Mouse (Mus musculus) myocyte (in vitro differentiated cells): ENCODE results near the gene Cck. TPM values are rescaled to one million over a fixed set of nuclear protein-coding genes. Genes with fewer than 3 reads are reported as not detected.
"Not testable (repeated sequence)": the region's sequence is repeated elsewhere in the genome, so short reads cannot be mapped to it uniquely, and the experiment has no call there.

Experiments
- H3K27me3 ChIP-seq: one replicate; pipeline ENCODE4 v1.6.1; 2011; ENCODE audit not compliant: control insufficient read depth, insufficient read depth, insufficient read length
- H3K36me3 ChIP-seq: one replicate; pipeline ENCODE4 v1.6.1; 2011; ENCODE audit not compliant: control insufficient read depth, insufficient read depth
- H3K4me2 ChIP-seq: one replicate; pipeline ENCODE4 v1.6.1; 2011; ENCODE audit warnings: low read depth, control low read depth
- H3K4me3 ChIP-seq: one replicate; pipeline ENCODE4 v1.5.1; 2011; ENCODE audit warnings: mild to moderate bottlenecking, control low read depth, moderate library complexity
- H3K79me2 ChIP-seq: one replicate; pipeline ENCODE4 v1.6.1; 2011; ENCODE audit not compliant: control insufficient read depth, insufficient read depth
- H3ac ChIP-seq: one replicate; pipeline ENCODE4 v1.6.1; 2011; ENCODE audit not compliant: control insufficient read depth, insufficient read length
- CEBPB ChIP-seq: IDR thresholded peaks from 2 replicates; pipeline ENCODE4 v1.6.1; 2011; ENCODE audit warnings: mild to moderate bottlenecking, moderate library complexity; ENCODE audit not compliant: poor library complexity, insufficient read depth, severe bottlenecking
- E2F4 ChIP-seq: IDR thresholded peaks from one replicate; pipeline ENCODE4 v1.6.1; 2011; ENCODE audit warnings: mild to moderate bottlenecking, control low read depth, moderate library complexity; ENCODE audit not compliant: insufficient read depth
- MAX ChIP-seq: IDR thresholded peaks from one replicate; pipeline ENCODE4 v1.6.1; 2011; ENCODE audit warnings: low read depth, mild to moderate bottlenecking, control low read depth
- MYOD1 ChIP-seq, 3 experiments: IDR thresholded peaks; one replicate each; pipeline ENCODE4 v1.6.1; 2011; ENCODE audit warnings: control low read depth in 2 of 3, low read depth in 2 of 3, mild to moderate bottlenecking in 2 of 3, moderate library complexity in 1 of 3; ENCODE audit not compliant: insufficient read length in 2 of 3, control insufficient read depth in 1 of 3
- MYOG ChIP-seq, 3 experiments: IDR thresholded peaks; one replicate each; pipeline ENCODE4 v1.6.1; 2011; ENCODE audit warnings: control low read depth in 2 of 3, low read depth in 2 of 3, mild to moderate bottlenecking in 2 of 3; ENCODE audit not compliant: insufficient read length in 2 of 3, control insufficient read depth in 1 of 3, insufficient read depth in 1 of 3
- POLR2A ChIP-seq: IDR thresholded peaks from one replicate; pipeline ENCODE4 v1.6.1; 2011; ENCODE audit warnings: low read depth, mild to moderate bottlenecking, control low read depth, moderate library complexity; ENCODE audit not compliant: insufficient read length
- POLR2AphosphoS2 ChIP-seq: IDR thresholded peaks from one replicate; pipeline ENCODE4 v1.6.1; 2011; ENCODE audit warnings: low read depth, control low read depth; ENCODE audit not compliant: insufficient read length
- REST ChIP-seq: IDR thresholded peaks from one replicate; pipeline ENCODE4 v1.6.1; 2011; ENCODE audit warnings: mild to moderate bottlenecking, control low read depth, moderate library complexity; ENCODE audit not compliant: insufficient read depth, insufficient read length
- SRF ChIP-seq: IDR thresholded peaks from one replicate; pipeline ENCODE4 v1.6.1; 2011; ENCODE audit warnings: low read depth; ENCODE audit not compliant: control insufficient read depth, insufficient read length
- TCF12 ChIP-seq: IDR thresholded peaks from one replicate; pipeline ENCODE4 v1.6.1; 2011; ENCODE audit warnings: mild to moderate bottlenecking, control low read depth; ENCODE audit not compliant: poor library complexity, insufficient read depth, severe bottlenecking
- TCF3 ChIP-seq: IDR thresholded peaks from one replicate; pipeline ENCODE4 v1.6.1; 2011; ENCODE audit warnings: low read depth, control low read depth; ENCODE audit not compliant: insufficient read length
- USF1 ChIP-seq: IDR thresholded peaks from one replicate; pipeline ENCODE4 v1.6.1; 2011; ENCODE audit warnings: low read depth, mild to moderate bottlenecking, control low read depth, moderate library complexity
- polyA plus RNA-seq: library from polyadenylated mRNA; unstranded; fragments of >200 nt; fragmentation: generic; extraction: Trizol; gene quantifications from one replicate; pipeline ENCODE4 v1.2.1, GENCODE M21; 2012; ENCODE audit warnings: missing spikeins

Gene Cck
- polyA plus RNA-seq, 1 experiment: 0.10 TPM

DNA sequence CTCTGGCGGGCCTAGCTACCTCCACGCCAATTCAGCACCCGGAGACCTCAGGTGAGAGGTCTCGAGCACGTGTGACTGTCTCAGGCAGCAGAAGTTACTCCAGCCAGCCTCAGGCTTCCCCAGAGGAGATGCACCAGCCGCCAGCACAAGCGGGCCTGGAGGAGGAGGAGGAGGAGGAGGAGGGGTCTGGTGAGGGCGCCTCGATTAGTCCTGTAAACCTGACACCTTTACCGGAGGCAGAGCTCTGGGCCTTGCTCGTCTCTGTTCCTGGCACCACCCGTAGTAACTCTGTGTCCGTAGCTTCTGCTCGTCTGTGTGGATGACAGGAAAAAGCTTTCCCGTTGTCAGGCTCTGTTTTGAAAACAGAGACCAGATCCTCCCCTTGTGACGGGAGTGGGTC is 35.0 kb downstream of the Cck start:
- no peak overlapping the region for H3K4me2 ChIP-seq
- peaks cover 10% of the 10 kb centered on the region for H3K36me3 ChIP-seq
- H3ac ChIP-seq: no peak overlapping the region
- TF ChIP-seq MYOD1 (IDR thresholded peaks at IDR 0.05; ENCODE audit: control insufficient read depth in 1 of 3, insufficient read length in 2 of 3, low read depth in 2 of 3) (no peak), SRF (no peak), POLR2A (no peak), REST (no peak), CEBPB (no peak), USF1 (no peak), MAX (no peak), TCF12 (no peak), TCF3 (no peak), POLR2AphosphoS2 (no peak), E2F4 (no peak)
- H3K4me3 ChIP-seq: no peak overlapping the region
- no peaks in the 10 kb centered on the region for H3K79me2 ChIP-seq
- H3K27me3 ChIP-seq: no peaks in the 10 kb centered on the region

DNA sequence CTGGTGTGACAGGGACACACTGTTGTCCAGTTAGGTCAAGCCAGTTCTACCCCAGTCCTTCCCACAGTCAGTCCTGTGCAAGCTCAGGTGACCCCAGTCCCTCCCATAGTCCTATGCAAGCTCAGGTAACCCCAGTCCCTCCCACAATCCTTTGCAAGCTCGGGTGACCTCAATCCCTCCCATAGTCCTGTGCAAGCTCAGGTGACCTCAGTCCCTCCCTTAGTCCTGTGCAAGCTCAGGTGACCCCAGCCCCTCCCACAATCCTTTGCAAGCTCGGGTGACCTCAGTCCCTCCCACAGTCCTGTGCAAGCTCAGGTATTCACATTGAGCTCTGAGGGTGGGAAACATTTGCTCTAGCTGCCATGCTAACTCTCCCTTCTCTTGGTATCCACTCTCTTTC is 35.5 kb downstream of the Cck start:
- H3K79me2 ChIP-seq: no peaks in the 10 kb centered on the region
- peaks cover 10% of the 10 kb centered on the region for H3K36me3 ChIP-seq
- TF ChIP-seq TCF3 (no peak), MYOD1 (IDR thresholded peaks at IDR 0.05; ENCODE audit: control insufficient read depth in 1 of 3, insufficient read length in 2 of 3, low read depth in 2 of 3) (no peak), E2F4 (no peak), USF1 (no peak), POLR2A (no peak), TCF12 (no peak), CEBPB (no peak), MAX (no peak), MYOG (IDR thresholded peaks at IDR 0.05; ENCODE audit: control insufficient read depth in 1 of 3, insufficient read depth in 1 of 3, insufficient read length in 2 of 3, low read depth in 2 of 3) (no peak), REST (no peak), POLR2AphosphoS2 (no peak), SRF (no peak)
- H3K4me3 ChIP-seq: no peak overlapping the region
- H3K27me3 ChIP-seq: no peaks in the 10 kb centered on the region
- no peak overlapping the region for H3ac ChIP-seq
- no peak overlapping the region for H3K4me2 ChIP-seq

DNA sequence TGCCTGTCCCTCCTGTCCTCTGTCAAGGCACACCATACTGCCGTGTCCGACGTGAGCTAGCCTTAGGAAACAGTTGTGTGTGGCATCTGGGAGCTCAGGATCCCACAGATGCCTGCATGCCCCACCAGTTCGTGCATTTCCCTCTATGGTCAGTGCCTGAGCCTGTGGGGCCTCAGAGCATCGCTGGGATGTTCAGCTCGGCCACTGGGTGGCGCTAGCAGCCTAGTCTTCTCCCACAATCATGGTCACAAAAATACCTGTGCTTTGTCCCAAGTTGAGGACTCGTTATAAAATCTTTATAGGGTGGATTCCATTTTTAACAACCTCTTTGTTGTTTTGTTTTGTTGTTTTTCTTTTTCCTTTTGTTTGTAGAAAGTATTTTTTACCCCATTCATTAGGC is 37.0 kb downstream of the Cck start:
- Histone ChIP-seq H3K27me3 (no peaks in the 10 kb centered on the region), H3ac (no peak overlapping the region), H3K79me2 (no peaks in the 10 kb centered on the region), H3K4me3 (no peak overlapping the region), H3K36me3 (peaks cover 6% of the 10 kb centered on the region), H3K4me2 (no peak overlapping the region)
- no peak for TF ChIP-seq MYOG (IDR thresholded peaks at IDR 0.05; ENCODE audit: control insufficient read depth in 1 of 3, insufficient read depth in 1 of 3, insufficient read length in 2 of 3, low read depth in 2 of 3)
- TF ChIP-seq USF1: no peak
- TF ChIP-seq TCF12: no peak
- no peak for TF ChIP-seq SRF
- TF ChIP-seq POLR2AphosphoS2: no peak
- no peak for TF ChIP-seq E2F4
- TF ChIP-seq MAX: no peak
- TF ChIP-seq TCF3: no peak
- TF ChIP-seq MYOD1 (IDR thresholded peaks at IDR 0.05; ENCODE audit: control insufficient read depth in 1 of 3, insufficient read length in 2 of 3, low read depth in 2 of 3): no peak
- no peak for TF ChIP-seq POLR2A
- no peak for TF ChIP-seq CEBPB
- TF ChIP-seq REST: no peak

DNA sequence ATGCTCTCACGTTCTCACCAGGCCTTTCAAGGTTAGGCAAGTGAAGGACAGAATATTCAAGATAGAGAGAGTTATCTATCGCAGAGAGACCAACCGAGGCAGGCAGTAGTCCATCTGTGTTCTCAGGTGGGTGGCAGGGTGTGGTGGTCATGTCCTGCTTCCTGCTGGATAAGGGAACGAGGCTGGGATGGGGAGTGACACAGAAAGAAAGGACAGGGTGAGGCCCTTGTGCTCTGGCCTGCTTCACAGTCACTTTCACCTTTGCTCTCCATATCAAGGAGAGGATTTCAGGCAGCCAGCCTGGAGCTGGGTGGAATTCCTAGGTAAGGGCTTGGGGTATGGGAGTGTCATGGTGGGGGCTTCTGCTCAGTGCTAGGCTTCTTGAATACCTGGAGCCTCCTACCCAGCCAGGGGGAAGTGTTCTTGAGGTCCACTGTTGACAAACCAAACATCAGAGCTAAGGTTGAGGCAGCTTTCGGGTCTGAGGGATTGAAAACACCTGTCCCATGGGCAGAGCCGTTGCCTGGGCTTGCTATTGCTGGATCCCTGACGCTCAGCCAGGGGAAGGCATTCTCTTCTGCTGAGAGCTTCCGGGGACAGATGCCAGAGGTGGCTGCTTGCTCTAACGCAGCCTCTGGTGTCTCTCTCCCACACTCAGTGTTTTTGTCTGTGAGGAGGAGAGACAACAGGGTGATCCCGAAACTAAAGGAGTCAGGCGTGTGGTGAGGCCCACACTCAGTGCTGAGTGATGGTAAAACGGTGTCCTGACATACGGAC is 38.6 kb downstream of the Cck start:
- no peaks in the 10 kb centered on the region for H3K79me2 ChIP-seq
- no peak overlapping the region for H3K4me2 ChIP-seq
- no peaks in the 10 kb centered on the region for H3K27me3 ChIP-seq
- no peak overlapping the region for H3ac ChIP-seq
- H3K4me3 ChIP-seq: no peak overlapping the region
- peaks cover 8% of the 10 kb centered on the region for H3K36me3 ChIP-seq
- TF ChIP-seq CEBPB: no peak
- no peak for TF ChIP-seq USF1
- no peak for TF ChIP-seq REST
- TF ChIP-seq POLR2AphosphoS2: no peak
- no peak for TF ChIP-seq POLR2A
- TF ChIP-seq MYOD1 (IDR thresholded peaks at IDR 0.05; ENCODE audit: control insufficient read depth in 1 of 3, insufficient read length in 2 of 3, low read depth in 2 of 3): no peak
- no peak for TF ChIP-seq SRF
- TF ChIP-seq MAX: no peak

DNA sequence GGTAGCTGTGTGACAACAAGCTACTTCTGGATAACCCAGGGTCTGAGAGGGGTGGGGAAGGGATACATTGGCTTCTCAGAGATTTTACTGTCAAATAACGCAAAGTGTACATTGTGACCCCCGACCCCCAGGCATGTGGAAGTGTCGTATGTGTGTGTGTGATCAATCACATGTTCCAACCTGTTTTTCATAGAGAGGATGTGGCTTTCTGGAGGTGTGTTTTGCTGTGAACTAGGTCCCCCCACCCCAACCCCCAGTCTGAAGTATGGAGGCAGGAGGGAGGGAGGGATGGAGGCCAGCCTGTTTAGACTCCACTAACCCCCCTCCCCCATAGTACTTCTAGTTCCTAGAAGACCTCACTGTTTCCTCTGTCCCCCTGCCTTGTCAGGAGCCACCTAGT is 40.6 kb downstream of the Cck start:
- TF ChIP-seq MYOG (IDR thresholded peaks at IDR 0.05; ENCODE audit: control insufficient read depth in 1 of 3, insufficient read depth in 1 of 3, insufficient read length in 2 of 3, low read depth in 2 of 3) (no peak), REST (no peak), CEBPB (no peak), POLR2AphosphoS2 (no peak), TCF12 (no peak), MYOD1 (IDR thresholded peaks at IDR 0.05; ENCODE audit: control insufficient read depth in 1 of 3, insufficient read length in 2 of 3, low read depth in 2 of 3) (no peak), E2F4 (no peak), POLR2A (no peak), TCF3 (no peak), SRF (no peak), MAX (no peak), USF1 (no peak)
- no peak overlapping the region for H3K4me3 ChIP-seq
- peaks cover 16% of the 10 kb centered on the region for H3K36me3 ChIP-seq
- H3K27me3 ChIP-seq: no peaks in the 10 kb centered on the region
- H3ac ChIP-seq: no peak overlapping the region
- H3K4me2 ChIP-seq: no peak overlapping the region
- H3K79me2 ChIP-seq: no peaks in the 10 kb centered on the region

DNA sequence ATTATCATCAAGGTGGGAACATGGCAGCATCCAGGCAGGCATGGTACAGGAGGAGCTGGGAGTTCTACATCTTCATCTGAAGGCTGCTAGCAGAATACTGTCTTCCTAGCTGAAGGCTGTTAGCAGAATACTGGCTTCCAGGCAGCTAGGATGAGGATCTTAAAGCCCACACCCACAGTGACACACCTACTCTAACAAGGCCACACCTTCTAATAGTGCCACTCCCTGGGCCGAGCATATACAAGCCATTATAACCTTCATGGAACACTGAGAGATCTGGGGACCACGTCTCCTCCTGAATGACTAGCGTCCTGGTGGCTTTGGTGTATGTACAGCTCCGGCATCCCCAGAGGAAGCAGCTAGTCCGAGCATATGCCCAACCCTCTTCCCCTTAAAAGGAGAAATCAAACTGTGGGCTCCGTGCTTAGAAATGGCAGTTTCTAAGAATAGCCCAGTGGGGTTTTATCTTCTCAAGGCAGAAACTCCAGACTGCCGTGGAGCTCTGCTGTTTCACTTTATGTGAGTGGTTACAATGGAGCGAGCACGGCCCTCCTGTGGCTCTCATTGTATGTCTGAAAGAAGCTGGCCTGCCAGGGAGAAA is 43.1 kb downstream of the Cck start:
- not testable (repeated sequence) for H3K4me2 ChIP-seq, H3K79me2 ChIP-seq, H3ac ChIP-seq, H3K27me3 ChIP-seq, H3K4me3 ChIP-seq
- H3K36me3 ChIP-seq: peaks cover 23% of the 10 kb centered on the region
